Mouse (Mus musculus) activated CD4-positive, CD25-positive, alpha-beta regulatory T cell, adult 4 months (primary cell): ENCODE results near the gene Stk11ip. TPM values are rescaled to one million over a fixed set of nuclear protein-coding genes. Genes with fewer than 3 reads are reported as not detected.
A peak's percentile ranks its signal among the peaks of the same experiment; 100 is the strongest.

Experiments used
- ATAC-seq: one replicate; pipeline ENCODE4 v1.8.0; 2017
- polyA plus RNA-seq, 2 experiments: library from polyadenylated mRNA; unstranded; fragments of 100-300 nt; shearing (Covaris generic); gene quantifications; one replicate each; pipeline ENCODE4 v1.2.1; 2017

Stk11ip gene
- polyA plus RNA-seq, 2 experiments from 2014 or later: 7.7 to 9.4 TPM

DNA sequence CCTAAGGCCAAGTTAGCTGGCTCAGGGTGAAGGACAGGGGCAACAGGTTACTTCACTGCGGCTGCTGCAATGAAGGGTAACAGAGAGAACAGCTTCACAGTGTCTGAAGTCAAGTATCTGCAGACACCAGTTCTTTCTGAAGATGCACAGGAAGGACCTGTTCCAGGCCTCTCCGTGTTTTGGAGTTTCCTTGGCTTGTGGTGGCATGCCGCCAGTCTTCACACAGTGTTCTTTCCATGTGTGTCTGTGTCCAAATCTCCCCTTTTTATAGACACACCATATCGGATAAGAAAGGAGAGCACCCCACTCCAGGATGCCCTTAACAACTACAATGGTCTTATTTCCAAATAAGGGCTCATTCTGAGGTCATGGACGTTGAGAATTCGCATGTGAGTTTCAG is 23.0 kb downstream of the Stk11ip start:
- no peak for ATAC-seq

DNA sequence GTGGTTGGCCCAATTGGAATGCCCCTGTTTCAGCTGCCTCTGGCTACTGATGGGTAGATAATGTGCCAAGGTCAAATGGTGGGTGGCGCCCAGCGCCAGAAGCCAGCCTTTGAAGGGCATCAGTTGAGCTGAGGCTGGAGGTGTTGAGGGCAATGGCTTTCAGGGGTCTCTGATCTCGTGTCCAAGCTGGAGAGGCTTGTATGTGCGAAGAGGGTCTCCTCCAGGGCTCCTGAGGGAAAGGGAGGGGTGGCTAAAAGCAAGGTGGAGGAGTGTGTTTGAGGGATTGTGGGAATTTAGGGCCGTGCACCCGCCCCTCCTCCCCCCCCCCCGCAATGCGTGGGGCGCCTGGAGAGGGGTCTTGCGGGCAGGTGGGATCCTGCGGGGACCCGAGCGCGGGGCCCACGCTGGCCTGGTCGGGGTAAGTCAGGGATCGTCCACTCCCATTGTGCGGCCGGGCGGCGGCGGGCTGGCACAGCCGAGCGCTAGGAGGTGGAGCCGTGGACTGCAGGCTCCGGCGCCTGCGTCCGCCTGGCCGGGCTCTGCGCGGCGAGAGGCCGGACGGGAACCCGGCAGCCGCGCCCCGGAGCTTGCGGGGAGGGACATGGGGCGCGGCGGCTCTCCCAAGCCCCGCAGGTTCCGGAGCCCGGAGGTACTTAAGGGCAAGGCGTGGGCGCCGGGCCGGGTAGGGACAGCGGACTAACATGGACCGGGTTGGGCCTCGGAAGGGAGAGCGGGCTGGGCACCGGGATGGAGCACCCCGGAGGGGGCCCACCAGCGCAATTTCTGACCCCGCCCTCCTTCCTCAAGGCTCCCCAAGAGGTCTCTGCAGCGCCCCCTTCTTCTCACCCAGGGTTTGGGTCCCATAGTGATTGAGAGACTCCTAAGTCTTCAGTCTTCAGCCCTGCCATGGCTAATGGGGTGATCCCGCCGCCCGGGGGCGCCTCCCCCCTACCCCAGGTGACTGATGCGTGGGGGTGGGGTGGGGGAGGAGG is 24.9 kb downstream of the Stk11ip start, which contains the start of gene Slc4a3:
Gene Slc4a3, plus strand, starts transcription at position 302 of the 992 bp plus-strand sequence.
- ATAC-seq: no peak

DNA sequence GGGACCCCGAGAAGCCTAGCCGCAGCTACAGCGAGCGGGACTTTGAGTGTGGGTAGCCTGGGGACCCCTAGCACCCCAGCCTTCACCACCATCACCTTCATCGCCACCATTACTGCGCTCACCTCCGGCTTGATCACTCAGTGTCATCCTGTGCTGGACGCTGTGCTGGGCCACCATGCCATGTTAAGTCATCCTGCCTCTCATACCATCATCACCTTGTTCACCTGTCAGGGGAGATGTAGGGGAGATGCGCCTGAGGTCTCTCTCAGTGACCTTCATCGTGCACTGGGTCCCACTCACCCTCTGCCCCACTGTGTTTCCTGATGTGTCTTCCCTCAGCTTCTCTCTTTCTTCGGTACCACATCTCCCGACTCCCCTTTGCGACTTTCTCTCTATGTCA is 26.0 kb downstream of the Stk11ip start:
- ATAC-seq: no peak

DNA sequence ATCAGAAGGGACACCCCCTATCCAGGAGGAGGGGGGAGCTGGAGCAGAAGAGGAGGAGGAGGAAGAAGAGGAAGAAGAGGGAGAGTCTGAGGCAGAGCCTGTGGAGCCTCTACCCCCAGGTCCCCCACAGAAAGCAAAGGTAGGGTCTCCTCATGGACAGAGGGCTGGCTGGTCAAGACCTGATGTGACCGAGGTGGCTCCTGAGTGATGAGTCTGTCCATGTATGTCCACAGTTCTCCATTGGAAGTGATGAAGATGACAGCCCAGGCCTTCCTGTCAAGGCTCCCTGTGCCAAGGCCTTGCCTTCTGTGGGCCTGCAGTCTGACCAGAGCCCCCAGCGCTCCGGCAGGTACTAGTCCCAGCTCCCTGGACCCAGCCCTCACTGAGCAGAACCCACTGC is 26.8 kb downstream of the Stk11ip start:
- ATAC-seq: no peak

DNA sequence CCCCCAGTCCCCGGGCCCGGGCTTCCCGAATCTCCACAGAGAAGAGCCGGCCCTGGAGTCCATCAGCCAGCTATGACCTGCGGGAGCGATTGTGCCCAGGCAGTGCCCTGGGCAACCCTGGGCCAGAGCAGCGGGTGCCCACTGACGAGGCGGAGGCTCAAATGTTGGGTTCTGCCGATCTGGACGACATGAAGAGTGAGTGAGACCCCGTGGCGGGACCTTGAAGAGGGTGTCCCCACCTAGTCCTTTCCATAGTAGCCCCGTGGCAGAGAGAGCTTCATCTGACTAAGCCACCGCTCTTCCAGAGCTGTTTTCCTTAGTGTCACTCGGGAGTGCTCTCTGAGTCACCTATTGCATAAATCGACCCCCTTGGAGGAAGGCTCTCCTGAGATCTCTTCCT is 27.5 kb downstream of the Stk11ip start:
- ATAC-seq: no peak

DNA sequence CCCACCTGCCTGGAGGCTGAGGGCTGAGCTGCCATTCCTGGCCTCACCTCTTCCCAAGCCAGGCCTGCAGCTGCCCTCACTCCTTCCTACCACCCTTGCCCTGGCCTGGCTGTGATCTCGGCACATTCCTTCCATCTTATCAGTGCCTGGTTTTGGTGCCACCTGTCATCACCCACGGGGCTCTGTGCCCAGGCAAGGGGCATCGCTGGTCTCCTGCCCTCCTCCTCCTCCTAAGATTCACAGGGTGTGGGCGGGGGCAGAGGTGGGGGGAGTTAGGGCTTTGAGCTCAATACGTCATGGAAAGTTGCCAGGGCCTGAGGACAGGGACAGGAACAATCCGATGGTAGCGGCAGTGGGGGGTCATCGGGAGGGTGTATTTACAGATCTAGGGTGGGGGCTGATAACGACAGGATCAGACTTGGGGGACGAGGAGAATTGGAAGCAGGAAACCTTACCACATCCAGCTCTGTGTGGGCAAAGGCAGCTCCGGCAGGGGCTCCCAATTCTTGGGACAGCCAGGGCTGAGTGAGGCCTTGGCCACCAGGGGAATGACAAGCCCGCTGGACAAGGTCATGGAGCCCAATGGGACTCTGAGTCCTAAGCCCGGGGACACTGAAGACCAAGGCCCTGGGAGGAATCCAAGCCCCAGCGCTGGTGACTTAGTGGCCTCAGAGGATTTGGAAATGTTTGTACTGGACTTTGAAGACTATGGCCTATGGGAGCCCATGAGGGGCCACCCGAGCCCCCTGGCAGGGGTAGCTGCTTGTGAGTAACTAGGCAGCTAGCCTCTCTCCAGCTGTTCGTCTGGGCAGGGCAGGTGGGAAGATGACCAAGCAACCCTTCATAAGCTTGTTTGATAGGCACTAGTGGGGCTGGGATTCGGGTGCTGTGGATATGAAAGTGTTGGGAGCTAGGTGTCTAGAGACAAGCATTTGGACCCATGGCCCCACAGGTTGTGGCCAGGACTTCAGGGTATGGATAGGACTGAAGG is 28.3 kb downstream of the Stk11ip start:
- ATAC-seq: no peak

DNA sequence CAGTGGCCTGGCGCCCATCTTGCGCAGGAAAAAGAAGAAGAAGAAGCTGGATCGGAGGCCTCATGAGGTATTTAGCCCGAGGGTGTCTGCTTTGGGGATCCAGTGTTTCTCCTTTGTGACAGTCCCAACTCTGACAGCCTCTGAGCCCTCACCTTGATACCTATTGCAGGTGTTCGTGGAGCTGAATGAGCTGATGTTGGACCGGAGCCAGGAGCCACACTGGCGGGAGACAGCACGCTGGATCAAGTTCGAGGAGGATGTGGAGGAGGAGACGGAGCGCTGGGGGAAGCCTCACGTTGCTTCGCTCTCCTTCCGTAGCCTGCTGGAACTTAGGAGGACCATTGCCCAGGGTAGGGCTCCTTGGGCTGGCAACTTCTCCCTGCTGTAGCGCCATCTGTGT is 29.3 kb downstream of the Stk11ip start:
- ATAC-seq: no peak

DNA sequence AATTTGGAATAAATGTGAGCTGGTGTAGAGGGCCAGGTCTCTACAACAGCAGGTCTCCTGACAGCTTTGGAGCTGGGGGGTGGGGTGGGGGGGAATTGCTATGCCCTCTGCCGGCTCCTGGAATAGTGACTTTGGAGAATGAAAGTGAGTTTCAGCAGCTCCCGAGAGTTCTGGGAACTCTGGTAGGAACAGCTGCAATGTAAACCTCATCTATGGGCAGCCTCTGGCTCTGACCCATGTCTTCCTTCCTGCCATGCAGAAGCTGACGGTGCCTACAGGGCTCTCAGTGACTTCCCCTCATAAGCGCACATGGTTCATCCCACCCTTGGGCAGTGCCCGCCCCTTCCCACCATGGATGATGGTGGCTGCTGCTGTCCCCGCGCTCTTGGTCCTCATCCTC is 34.4 kb downstream of the Stk11ip start:
- ATAC-seq: no peak

DNA sequence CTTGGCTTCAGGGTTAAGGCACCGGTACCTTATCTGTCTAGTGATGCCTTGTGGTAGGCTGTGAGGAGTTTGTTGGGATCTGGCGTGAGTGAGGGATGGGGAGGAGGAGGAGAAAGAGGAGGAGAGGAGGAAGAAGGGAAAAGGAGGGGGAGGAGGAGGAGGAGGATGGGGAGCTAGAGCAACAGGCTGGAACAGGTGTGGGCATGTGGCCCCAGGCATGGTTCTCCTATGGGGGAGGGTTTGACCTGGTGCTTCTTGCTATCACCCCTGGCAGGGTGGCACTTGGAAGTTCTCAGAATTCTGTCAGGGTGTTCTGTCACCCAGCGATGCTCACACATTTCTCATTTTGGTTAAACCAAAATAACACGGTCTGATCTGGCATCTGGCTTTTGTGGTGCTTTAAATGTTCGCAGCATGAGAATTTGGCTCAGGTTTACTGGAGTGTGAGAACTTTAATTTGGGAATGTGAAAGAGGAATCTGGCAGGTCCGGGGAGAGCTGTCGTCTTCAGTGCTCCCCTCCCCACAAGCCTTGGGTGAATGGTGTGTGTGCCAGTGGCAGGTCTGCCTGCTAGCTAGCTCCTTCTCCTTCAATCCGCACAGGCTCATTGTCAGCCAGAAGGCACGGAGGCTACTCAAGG is 34.9 kb downstream of the Stk11ip start:
- no peak for ATAC-seq

DNA sequence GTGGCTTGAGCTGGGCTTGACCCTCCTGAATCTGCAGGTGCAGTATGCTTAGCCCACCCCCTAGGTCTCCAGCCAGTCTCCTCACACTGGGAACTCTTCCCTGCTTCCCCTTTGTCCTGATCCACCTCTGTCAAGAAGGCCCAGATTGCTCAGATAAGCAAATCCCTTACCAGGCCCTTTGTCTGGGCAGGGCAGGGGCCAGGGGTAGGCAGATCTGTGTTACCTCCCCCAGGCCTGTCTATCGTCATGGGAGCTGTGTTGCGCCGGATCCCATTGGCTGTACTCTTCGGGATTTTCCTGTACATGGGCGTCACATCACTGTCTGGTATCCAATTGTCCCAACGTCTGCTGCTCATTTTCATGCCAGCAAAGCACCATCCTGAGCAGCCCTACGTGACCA is 35.7 kb downstream of the Stk11ip start:
- no peak for ATAC-seq

DNA sequence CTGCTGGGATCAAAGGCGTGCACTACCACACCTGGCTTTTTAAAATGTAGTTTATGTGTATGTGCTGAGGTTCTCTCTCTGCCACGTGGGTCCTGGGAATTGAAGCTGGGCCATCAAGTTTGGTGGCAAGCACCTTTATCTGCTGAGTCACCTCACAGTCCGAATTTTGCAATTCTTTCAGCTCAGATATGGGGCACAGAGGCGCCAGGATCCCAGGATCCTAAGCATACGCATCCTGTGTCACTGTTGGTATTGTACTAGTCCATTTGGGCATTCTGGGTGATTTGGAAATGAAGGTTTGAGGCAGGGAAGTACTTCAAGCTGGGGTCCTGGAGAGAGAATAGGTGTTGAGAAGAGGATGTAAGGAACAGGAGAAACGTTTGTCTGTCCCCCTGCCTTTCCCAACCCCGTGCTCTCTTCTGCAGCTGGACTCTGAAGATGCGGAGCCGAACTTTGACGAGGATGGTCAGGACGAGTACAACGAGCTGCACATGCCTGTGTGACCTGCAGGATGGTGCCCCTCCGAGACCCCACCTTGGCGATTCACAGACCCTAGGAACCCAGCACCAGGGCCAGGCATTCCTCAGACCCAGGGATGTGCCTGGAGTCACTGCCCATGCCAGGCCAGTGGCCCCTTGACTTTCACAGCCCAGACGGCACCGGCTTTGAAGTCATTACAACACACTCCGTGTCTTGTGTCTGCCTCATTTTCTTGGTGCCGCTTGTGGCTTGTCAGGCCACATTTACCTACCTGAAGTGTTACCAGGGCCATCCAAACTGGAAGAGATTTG is 37.3 kb downstream of the Stk11ip start:
- no peak for ATAC-seq

DNA sequence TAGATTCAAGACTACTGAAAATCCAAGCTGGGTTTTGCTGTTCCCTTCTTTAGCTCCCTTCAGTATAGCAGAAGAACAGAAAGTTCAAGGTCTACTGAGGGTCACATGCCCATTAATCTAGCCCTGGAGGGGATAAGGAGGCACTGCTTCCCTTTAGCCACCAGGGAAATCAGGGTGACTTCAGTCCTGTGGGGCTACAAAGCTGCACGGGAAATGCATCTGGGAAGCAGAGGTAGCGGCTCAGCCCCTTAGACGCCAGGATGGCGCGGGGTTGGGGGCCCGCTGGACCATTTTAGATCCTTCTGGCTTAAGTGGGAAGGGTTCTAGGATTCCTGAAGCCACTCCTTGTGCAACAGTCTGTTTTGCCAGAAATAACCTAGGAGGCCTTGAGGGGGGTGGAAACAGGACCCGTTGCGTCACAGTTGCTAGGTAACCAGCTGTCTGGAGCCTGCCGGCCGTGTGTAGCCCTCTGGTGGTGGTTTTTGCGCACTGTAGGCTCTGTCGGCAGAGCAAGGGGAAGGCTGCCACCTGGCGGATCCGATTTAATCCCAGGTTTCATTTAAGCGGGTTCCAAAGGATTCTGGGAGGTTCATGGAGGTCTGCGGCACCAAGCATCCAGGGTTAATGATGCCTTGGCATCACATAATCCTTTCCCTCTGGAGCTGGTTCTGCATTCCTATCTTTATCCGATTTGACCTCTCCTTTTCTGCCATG is 38.0 kb downstream of the Stk11ip start:
- ATAC-seq: peak; percentile 79

DNA sequence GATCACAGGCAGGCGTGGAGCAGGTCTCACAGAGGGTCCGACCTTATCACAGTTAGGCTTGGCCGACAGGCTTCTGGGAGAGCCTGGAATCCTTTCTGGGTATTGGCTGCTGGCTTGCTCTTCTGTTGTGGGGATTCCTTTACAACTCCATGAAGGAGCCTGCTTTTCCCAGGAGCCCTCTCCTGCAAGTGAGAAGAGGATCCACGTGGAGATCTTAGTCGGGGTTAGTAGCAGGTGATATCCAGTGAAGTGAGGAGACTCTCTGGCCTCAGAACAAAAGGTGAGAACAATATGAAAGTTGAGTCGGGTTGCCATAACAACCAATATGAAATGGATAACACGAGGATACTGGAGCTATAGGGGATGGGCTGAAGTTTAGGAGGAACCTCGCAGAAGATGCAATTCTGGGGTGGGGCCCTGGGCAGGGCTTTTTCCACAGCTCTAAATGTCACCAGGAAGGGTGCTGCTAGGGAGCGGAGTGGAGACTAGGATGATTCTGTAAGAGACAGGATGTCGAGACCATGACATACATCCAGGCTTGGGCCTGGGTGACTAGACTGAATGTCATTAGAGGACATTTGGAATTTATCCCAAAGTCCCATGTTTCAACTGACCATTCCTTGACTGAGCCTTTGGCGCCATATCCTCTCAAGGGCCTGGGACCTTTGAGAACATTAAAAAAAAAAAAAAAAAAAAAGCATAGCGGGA is 39.0 kb downstream of the Stk11ip start:
- ATAC-seq: no peak

DNA sequence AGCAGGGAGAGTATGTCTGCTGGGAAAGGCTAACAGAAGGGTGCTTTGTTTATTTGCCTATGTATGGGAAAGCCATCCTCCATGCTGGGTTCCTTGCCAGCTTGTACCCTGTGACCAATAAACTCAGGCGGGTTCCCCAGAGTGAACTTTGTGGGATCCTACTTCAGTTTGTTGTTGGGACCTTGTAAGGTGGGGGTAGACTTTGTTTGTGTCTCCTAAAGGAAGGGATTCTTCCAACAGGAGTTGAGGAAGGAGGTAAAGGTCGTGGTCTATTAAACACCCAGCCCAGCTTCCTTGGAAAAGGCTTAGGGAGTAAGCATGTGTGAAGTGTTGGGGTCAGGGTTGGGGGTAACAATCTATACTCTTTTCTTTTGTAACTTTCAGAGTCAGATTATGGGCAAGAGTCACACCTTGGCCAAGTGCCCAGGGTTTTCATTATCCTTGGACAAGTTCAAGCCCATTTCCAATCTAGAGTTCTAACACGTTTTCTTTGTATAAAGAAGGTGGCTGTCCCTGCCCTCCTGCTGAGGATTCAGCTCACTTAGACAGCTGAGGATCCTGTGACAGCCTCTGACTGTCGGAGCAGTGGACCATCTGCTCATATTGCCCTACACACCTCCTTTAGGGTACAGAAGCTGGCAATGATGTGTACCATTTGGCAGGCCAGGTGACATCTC is 40.0 kb downstream of the Stk11ip start:
- ATAC-seq: no peak

DNA sequence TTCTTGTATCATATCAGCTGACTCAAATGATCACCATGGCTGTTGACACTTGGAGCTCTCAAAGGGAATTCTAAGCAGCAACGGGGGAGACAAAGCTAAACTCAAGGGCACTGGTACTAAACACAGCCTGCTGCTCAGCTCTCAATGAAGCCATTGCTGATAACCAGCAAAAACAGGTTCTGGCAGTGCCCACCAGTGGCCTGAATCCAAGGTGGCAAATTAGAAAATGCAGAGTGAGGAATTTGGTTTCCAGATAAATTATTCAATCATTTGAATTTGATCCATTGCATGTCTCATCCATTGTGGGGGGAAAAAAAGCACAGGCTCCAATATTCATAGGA is 40.5 kb downstream of the Stk11ip start:
- ATAC-seq: no peak

DNA sequence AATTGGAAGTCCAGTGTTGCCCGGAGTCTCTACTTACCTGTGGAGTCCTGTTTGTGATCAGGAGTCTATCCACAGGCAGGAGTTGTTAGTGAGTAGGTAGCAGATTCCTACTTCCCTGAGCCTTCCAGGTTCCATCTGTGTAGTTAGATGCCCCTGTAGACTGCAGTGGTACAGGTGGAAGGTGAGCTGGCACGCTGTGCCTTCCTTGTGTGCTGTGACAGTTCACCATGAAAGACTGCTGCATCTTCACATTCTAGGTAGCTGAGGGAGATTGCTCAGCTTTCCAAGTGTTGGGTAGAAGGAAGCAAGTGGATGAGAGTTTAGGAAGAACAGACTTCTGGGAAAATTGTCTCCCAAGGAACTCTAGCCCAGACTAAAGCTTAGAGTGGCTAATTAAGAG is 42.8 kb downstream of the Stk11ip start:
- ATAC-seq: no peak

DNA sequence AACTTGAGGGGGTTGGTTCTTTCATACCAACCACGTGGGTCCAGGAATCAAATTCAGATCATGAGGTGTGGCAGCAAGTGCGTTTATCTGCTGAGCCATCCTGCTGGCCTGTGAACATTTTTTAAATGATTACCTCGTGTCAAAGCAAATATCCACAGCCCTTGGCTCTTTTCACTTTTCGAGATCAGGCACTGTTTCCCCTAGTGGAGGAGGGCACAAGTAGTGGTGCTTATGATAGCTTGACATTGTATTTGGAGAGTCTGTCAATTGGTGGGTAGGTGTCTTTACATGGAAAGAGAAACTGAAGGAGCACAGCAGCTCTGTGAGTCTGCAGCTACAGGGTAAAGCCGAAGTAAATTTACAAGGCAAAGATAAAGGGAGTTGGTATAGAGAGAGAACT is 43.6 kb downstream of the Stk11ip start:
- ATAC-seq: no peak

DNA sequence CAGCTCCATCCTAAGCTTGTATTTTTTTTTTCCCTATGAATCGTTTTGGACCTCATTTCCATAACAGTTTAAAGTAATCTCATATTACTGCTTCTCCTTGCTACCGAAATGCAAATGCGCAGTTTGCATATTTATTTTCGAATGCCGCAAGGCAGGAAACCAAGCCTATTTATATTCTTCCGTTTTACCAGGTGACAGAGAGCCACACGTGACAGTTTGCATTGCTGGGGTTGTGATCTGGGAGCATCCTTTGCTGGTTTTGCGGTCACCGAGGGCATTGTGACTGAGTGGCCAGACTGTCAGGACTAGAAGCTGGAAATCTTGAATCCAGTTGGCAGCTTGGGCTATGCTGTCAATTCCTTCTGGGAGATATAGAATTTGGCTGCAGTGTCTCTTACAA is 44.3 kb downstream of the Stk11ip start:
- no peak for ATAC-seq

DNA sequence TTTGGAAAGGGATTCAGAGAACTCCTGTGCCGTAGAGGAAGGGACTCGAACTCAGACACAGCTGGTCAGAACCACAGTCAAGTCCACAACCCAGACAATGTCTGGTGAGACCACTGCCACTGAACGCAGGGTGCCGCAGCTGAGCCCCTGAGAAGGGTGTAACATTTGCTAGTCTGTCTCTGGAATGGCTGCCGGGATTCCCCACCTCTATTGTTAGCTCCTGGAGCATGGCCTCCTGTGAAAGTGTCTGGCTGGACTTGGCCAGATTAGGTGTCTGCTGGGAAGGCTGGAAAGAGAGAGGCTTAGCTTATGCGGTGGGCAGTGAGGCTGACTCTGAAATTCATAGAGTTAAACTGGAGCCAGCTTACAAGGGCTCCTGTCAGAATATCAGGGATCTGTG is 49.1 kb downstream of the Stk11ip start:
- no peak for ATAC-seq

DNA sequence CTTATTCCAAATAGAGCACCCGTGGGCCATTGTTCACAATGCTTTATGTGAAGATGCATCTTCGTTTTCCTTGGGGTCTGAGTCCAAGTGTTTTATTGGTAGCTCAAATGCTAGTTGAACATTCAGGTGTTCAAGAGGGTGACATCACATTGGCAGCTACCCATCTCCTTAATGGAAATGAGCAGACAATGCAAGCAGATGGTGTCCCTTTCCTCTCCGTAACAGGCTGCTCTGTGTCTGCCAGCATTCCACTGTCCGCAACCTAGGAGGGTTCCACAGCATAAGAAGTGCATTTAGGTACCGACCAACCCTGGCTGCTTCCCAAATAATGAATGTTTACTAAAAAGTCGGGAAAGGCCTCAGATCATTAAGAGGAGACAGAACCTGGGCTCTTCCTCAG is 51.4 kb downstream of the Stk11ip start:
- no peak for ATAC-seq
